8 mouse cellular contexts compared by ENCODE assay signal in genomic region chr13:98867810-98868209, GRCm38 (mm10). TPM values are rescaled to one million over a fixed set of nuclear protein-coding genes. Genes with fewer than 3 reads are reported as not detected.
DNase-seq lines count a peak whose midpoint lies in the region; ATAC-seq and TF ChIP-seq lines count a peak whose summit lies in the region.

No protein-coding gene starts in this region.

- H3K27ac ChIP-seq in liver, embryonic 14.5 days: no peak overlapping the region

- no peak overlapping the region for H3K4me2 ChIP-seq in liver, embryonic 14.5 days (ENCODE audit: low read depth)

- 46% methylated on average over 2 of the region's 2 CpGs for WGBS in liver, embryonic 14.5 days (ENCODE audit: insufficient replicate concordance)

- ATAC-seq in Patski: no peak
- ATAC-seq in granulocyte monocyte progenitor cell, adult 5-6 weeks (replicated peaks; ENCODE audit: poor library complexity, severe bottlenecking): peak; percentile 80
- peak; percentile 38 for ATAC-seq in liver, embryonic 14.5 days (ENCODE audit: insufficient read depth)
- ATAC-seq in neutrophil, adult 5-6 weeks (ENCODE audit: extremely low read depth, insufficient number of reproducible peaks, low FRiP score, poor library complexity, severe bottlenecking): peak; percentile 82

- H3K36me3 ChIP-seq in liver, embryonic 14.5 days (replicated peaks; ENCODE audit: control insufficient read depth, insufficient read depth, low read depth): peaks cover 65% of the 10 kb centered on the region

- no peak overlapping the region for H3K9ac ChIP-seq in liver, embryonic 14.5 days (replicated peaks)

- in situ Hi-C loops in Patski (cut with MboI; ENCODE audit: low pct_unique_long_range_greater_than_20kb): loop anchor here (5.0 to 10.0 kb wide), 2 partner anchors 227 to 449 kb away; no protein-coding TSS in a partner anchor

- no peak for TF ChIP-seq EP300 in liver, embryonic 14.5 days (IDR thresholded peaks at IDR 0.05; ENCODE audit: low read depth)

- H3K9me3 ChIP-seq in liver, embryonic 14.5 days (ENCODE audit: control insufficient read depth, low read length): no peaks in the 10 kb centered on the region

- DNase-seq in adrenal gland, postnatal 10 days: peak; percentile 46
- no peak for DNase-seq in adrenal gland, adult 8-10 months
- no peak for DNase-seq in Patski (ENCODE audit: low read depth, low spot score)
- DNase-seq in cerebellum, postnatal 36 days: peak; percentile 40 to 54
- peak; percentile 54 to 68 for DNase-seq in kidney, adult 8-10 months
- peak; percentile 39 to 47 (median 46) for DNase-seq in liver, embryonic 14.5 days (ENCODE audit: low read depth in 3 of 3, low spot score in 3 of 3)

- 0 out of 4 replicates have a peak, but pooled peaks cover 0 to 3% of the 10 kb centered on the region in 2 experiments for H3K4me1 ChIP-seq in liver, embryonic 14.5 days (replicated peaks; ENCODE audit: control insufficient read depth in 2 of 2, insufficient read depth in 2 of 2, low read length in 1 of 2)

- peak; percentile 70 for TF ChIP-seq CTCF in Patski (IDR thresholded peaks at IDR 0.05)
- peak; percentile 83 for TF ChIP-seq CTCF in liver, embryonic 14.5 days (IDR thresholded peaks at IDR 0.05; ENCODE audit: low read depth)

- CTCF ChIA-PET in Patski (lab: Charles Lee): interaction anchor here (0.8 to 2.0 kb wide), 6 partner anchors 10 to 444 kb away, joined by 3 to 11 read pairs (median 4); no protein-coding TSS in a partner anchor

- H3K27me3 ChIP-seq in Patski: no peaks in the 10 kb centered on the region
- H3K27me3 ChIP-seq in liver, embryonic 14.5 days (ENCODE audit: control insufficient read depth, insufficient read depth, low read length): no peaks in the 10 kb centered on the region

- POLR2A ChIA-PET in Patski (lab: Charles Lee): interaction anchor here (1.2 kb wide), 1 partner anchor 10 kb away, joined by 4 read pairs; no protein-coding TSS in a partner anchor

- no peak overlapping the region for H3K4me3 ChIP-seq in liver, embryonic 14.5 days (ENCODE audit: insufficient read depth in 1 of 2, low read depth in 2 of 2, low read length in 2 of 2)

RNA-seq across cellular contexts. Expression of gene Fcho2, which starts 52.6 kb away (rescaled TPM):
- 10 to 100 TPM; 40.6 to 50.8 TPM for total RNA-seq in adrenal gland, postnatal 10 days (2021)
- total RNA-seq in adrenal gland, adult 8-10 months (2022): 10 to 100 TPM; 42.2 to 78.3 (median 51.8) TPM
- polyA plus RNA-seq in Patski (2021): 37.0 TPM
- total RNA-seq in granulocyte monocyte progenitor cell, adult 5-6 weeks (2014; fragmentation: Nextera tagmentation): 47.5 and 48.2 TPM in 2 replicates
- total RNA-seq in granulocyte monocyte progenitor cell, adult 5-6 weeks (2017): 14.7 TPM in 2 replicates
- polyA plus RNA-seq in liver, embryonic 14.5 days (2012; rRNA removed): 11.6 and 14.3 TPM in 2 replicates
- 16.8 and 17.7 TPM in 2 replicates for polyA plus RNA-seq in liver, embryonic 14.5 days (2014; fragmentation: Nextera tagmentation; extraction: Ambion mirVana)
- 81.6 and 93.2 TPM in 2 replicates for total RNA-seq in neutrophil, adult 5-6 weeks (2017)

RNA-seq across cellular contexts. Expression of gene Tnpo1, which starts 58.4 kb away (rescaled TPM):
- 100 to 1,000 TPM in 1 of 2 experiments, 10 to 100 TPM in 1; 97.7 to 115 TPM for total RNA-seq in adrenal gland, postnatal 10 days (2021)
- 100 to 1,000 TPM; 122 to 194 (median 144) TPM for total RNA-seq in adrenal gland, adult 8-10 months (2022)
- polyA plus RNA-seq in Patski (2021): 61.7 TPM
- total RNA-seq in granulocyte monocyte progenitor cell, adult 5-6 weeks (2014; fragmentation: Nextera tagmentation): 123 and 142 TPM in 2 replicates
- 119 and 134 TPM in 2 replicates for total RNA-seq in granulocyte monocyte progenitor cell, adult 5-6 weeks (2017)
- 8.9 and 10.5 TPM in 2 replicates for polyA plus RNA-seq in liver, embryonic 14.5 days (2012; rRNA removed)
- 13.6 and 13.9 TPM in 2 replicates for polyA plus RNA-seq in liver, embryonic 14.5 days (2014; fragmentation: Nextera tagmentation; extraction: Ambion mirVana)
- total RNA-seq in neutrophil, adult 5-6 weeks (2017): 89.3 and 97.8 TPM in 2 replicates

Comparison
In these comparisons a context has a peak if more than half of its experiments do, and no peak if none do; other contexts are left out.
1. DNase-seq: peak in adrenal gland, postnatal 10 days (single experiment), cerebellum, postnatal 36 days (2 of 2), kidney, adult 8-10 months (2 of 2) and liver, embryonic 14.5 days (3 of 3); none in adrenal gland, adult 8-10 months (single experiment) and Patski (single experiment).